Mouse (Mus musculus) gastrocnemius, adult 2 months (tissue): ENCODE results near the gene Mgme1. TPM values are rescaled to one million over a fixed set of nuclear protein-coding genes. Genes with fewer than 3 reads are reported as not detected.

ENCODE experiments used
- DNase-seq: peaks from one replicate; pipeline ENCODE4 v3.0.0; 2022
- H3K27ac ChIP-seq: fragments of 200-600 bp; 2 replicates; pipeline ENCODE4 v1.8.1; 2022; ENCODE audit warnings: mild to moderate bottlenecking
- H3K4me3 ChIP-seq: fragments of 200-600 bp; 2 replicates; pipeline ENCODE4 v1.8.1; 2022; ENCODE audit warnings: mild to moderate bottlenecking, moderate library complexity
- CTCF ChIP-seq: fragments of 200-600 bp; IDR thresholded peaks from 2 replicates; pipeline ENCODE4 v1.8.1; 2022; ENCODE audit warnings: antibody characterized with exemption, mild to moderate bottlenecking, moderate library complexity
- intact Hi-C: fragments of 180-260 bp; cut with DNase I; formaldehyde crosslinking; loops from one replicate; pipeline ENCODE4 v1.15.1; 2025
- total RNA-seq, 2 experiments: library from RNA; stranded (reverse); gene quantifications; 2 replicates each; pipeline ENCODE4 v1.2.3; 2021

The Mgme1 gene
- total RNA-seq, 2 experiments from 2014 or later, result 10.2 to 11.9 TPM

- no peak for DNase-seq
- Histone ChIP-seq H3K4me3 (no peak overlapping the region), H3K27ac (peak overlapping the region; percentile 77)
- TF ChIP-seq CTCF, result no peak
- intact Hi-C loops, result no loop called here
These were observed 31.1 kb upstream of the Mgme1 start for GRCm38 (mm10) chr2:144239318-144239717.

GRCm38 (mm10) chr2:144240095-144240899 is 30.2 kb upstream of the Mgme1 start:
- Histone ChIP-seq H3K4me3 (no peak overlapping the region), H3K27ac (peak overlapping the region; percentile 77)
- no peak for DNase-seq
- TF ChIP-seq CTCF, result no peak
- intact Hi-C loops, result no loop called here

- DNase-seq, result peak; percentile 75
- intact Hi-C loops, result no loop called here
- TF ChIP-seq CTCF, result no peak
- Histone ChIP-seq H3K4me3 (peak overlapping the region; percentile 43), H3K27ac (peak overlapping the region; percentile 71)
These were observed 25.0 kb upstream of the Mgme1 start for GRCm38 (mm10) chr2:144245464-144245863.

- H3K27ac ChIP-seq, result peak overlapping the region; percentile 71
- no peak for TF ChIP-seq CTCF
- no peak overlapping the region for H3K4me3 ChIP-seq
- DNase-seq, result no peak
- intact Hi-C loops, result no loop called here
These were observed 24.2 kb upstream of the Mgme1 start for GRCm38 (mm10) chr2:144246270-144246669.

GRCm38 (mm10) chr2:144247337-144247978 is 23.0 kb upstream of the Mgme1 start:
- TF ChIP-seq CTCF, result no peak
- Histone ChIP-seq H3K4me3 (no peak overlapping the region), H3K27ac (peak overlapping the region; percentile 84)
- peak; percentile 68 for DNase-seq
- intact Hi-C loops, result no loop called here

GRCm38 (mm10) chr2:144248613-144249376 is 21.7 kb upstream of the Mgme1 start:
- Histone ChIP-seq H3K4me3 (no peak overlapping the region), H3K27ac (peak overlapping the region; percentile 84; the same call in 1 of the 2 replicates)
- TF ChIP-seq CTCF, result no peak
- peak; percentile 46 for DNase-seq
- intact Hi-C loops, result no loop called here

GRCm38 (mm10) chr2:144250111-144250510 is 20.4 kb upstream of the Mgme1 start:
- TF ChIP-seq CTCF, result no peak
- no peak for DNase-seq
- Histone ChIP-seq H3K4me3 (no peak overlapping the region), H3K27ac (no peak overlapping the region)
- intact Hi-C loops, result no loop called here

- no peak for TF ChIP-seq CTCF
- intact Hi-C loops, result no loop called here
- H3K27ac ChIP-seq, result no peak overlapping the region
- no peak overlapping the region for H3K4me3 ChIP-seq
- DNase-seq, result no peak
These were observed 7.6 kb upstream of the Mgme1 start for GRCm38 (mm10) chr2:144262837-144263236.

GRCm38 (mm10) chr2:144264398-144265119 is 5.9 kb upstream of the Mgme1 start:
- TF ChIP-seq CTCF, result no peak
- intact Hi-C loops, result loop anchor here (5.0 kb wide), 1 partner anchor 103 kb away; the partner anchor contains the start of genes Kat14 and Pet117
- no peak for DNase-seq
- H3K27ac ChIP-seq, result peak overlapping the region; percentile 96
- H3K4me3 ChIP-seq, result no peak overlapping the region

- no peak for TF ChIP-seq CTCF
- intact Hi-C loops, result loop anchor here (5.0 kb wide), 1 partner anchor 102 kb away; the partner anchor contains the start of genes Kat14 and Pet117
- no peak for DNase-seq
- Histone ChIP-seq H3K27ac (peak overlapping the region; percentile 96), H3K4me3 (no peak overlapping the region)
These were observed 5.4 kb upstream of the Mgme1 start for GRCm38 (mm10) chr2:144265120-144265488.

GRCm38 (mm10) chr2:144265916-144266683 is 4.4 kb upstream of the Mgme1 start:
- intact Hi-C loops, result loop anchor here (5.0 kb wide), 1 partner anchor 101 kb away; the partner anchor contains the start of genes Kat14 and Pet117
- TF ChIP-seq CTCF, result no peak
- peak overlapping the region; percentile 96 for H3K27ac ChIP-seq
- H3K4me3 ChIP-seq, result no peak overlapping the region; the same call in 1 of the 2 replicates
- peak; percentile 28 for DNase-seq
